Mouse (Mus musculus): ENCODE results near the gene Rfpl4.
"Not testable (repeated sequence)": the region's sequence is repeated elsewhere in the genome, so short reads cannot be mapped to it uniquely, and the experiment has no call there.

Gene Rfpl4

GRCm38 (mm10) chr7:5080010-5080751 lies 36.6 kb downstream of the Rfpl4 start, which contains the start of gene Epn1:
Epn1 (plus strand) TSS chr7:5080235.
- peak; percentile 97 for DNase-seq

DNA sequence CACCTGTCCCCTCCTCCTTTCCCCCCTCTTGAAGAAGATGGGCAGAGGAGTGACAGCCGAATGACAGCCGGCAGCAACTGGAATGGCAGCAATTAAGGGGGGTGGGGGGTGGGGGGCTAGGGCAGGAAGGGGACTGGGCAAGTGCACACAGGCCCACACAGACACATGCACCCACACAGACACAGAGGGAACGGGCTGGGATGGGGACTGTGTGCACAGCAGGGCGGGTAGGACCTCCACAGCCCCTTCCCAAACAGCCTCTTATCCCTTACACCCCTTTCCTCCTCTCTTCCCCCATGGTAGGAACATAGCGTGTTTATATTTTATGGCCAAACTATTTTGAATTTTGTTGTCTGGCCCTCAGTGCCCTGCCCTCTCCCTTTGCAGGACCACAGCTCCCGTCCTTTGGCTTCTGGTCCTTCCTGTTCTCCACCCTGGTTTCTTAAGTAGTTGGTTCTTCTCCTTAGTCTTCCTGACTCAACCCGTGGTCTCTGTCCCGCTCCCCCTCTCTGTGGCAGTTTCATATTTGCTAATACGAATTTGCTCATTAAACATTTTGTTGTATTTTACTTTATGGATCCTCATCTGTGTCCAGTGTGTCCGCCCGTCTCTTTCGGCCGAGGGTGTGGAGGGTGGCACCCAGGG lies 37.3 kb downstream of the Rfpl4 start:
- not testable (repeated sequence) for DNase-seq

GRCm38 (mm10) chr7:5076931-5077330 lies 39.8 kb downstream of the Rfpl4 start:
- DNase-seq, result no peak

- no peak for DNase-seq
These were observed 41.8 kb downstream of the Rfpl4 start for GRCm38 (mm10) chr7:5074984-5075383.

- no peak for DNase-seq
These were observed 43.2 kb downstream of the Rfpl4 start for GRCm38 (mm10) chr7:5073586-5073985.

GRCm38 (mm10) chr7:5064886-5065285 lies 51.9 kb downstream of the Rfpl4 start:
- no peak for DNase-seq

GRCm38 (mm10) chr7:5062360-5063001 lies 54.3 kb downstream of the Rfpl4 start:
- DNase-seq, result peak; percentile 72

- peak; percentile 97 for DNase-seq
These were observed 54.9 kb downstream of the Rfpl4 start, which contains the start of gene U2af2 for GRCm38 (mm10) chr7:5061774-5062359. U2af2 (plus strand) TSS chr7:5062143.

DNA sequence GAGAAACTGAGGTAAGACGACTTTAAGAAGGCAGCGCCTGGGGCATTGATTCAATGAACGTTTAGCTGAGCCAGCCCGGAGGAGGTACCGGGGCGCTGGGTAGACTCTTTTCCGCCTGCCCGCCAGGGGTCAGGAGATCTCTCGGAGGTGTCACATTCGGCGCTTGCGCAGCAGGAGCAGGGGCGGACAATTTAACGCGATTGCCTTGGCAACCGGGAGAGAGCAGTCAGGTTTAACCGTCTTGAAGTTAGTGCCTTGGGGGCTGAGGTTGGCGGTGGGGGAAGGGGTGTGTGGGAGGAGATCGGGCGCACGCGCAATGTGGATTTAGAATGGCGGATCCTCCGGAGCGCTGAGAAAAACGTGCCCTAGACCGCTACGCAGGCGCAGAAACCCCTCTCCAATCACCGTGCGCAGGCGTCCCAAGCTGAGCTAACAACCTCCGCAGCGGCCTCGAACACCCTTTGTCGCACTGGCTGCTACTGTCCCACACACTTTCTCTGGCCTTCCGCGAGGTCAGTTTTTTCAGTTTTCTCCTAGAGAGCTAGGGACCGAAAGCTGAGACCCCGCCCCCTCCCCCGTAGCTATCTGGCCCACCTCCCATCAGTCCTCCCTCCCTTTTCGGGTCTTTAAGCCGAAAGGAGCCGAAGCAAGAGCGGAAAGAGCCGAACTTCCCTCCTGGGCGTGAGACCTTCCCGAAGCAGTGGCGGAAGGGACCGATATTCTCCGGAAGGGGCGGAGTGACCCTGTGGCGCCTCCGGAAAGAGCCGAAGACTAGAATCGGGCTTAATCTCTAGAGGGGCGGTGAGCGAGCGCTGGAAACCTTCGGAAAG lies 55.6 kb downstream of the Rfpl4 start:
- peak; percentile 100 for DNase-seq

GRCm38 (mm10) chr7:5060239-5060731 lies 56.5 kb downstream of the Rfpl4 start:
- peak; percentile 77 for DNase-seq

Measured in right cerebral cortex, postnatal 14 days (tissue).